Mouse (Mus musculus): Measurements from ENCODE around the gene Gm10217.
A peak's percentile ranks its signal among the peaks of the same experiment; 100 is the strongest.

Gene Gm10217

GRCm38 (mm10) chr8:9863951-9864350 lies at the start of gene Gm10217:
TSS of gene Gm10217 (plus strand) at chr8:9864251.
- no peak for DNase-seq (ENCODE audit: low spot score)

GRCm38 (mm10) chr8:9824770-9825169 lies 39.3 kb upstream of the Gm10217 start:
- DNase-seq (ENCODE audit: low spot score) = no peak

- no peak for DNase-seq (ENCODE audit: low spot score)
Observed at GRCm38 (mm10) chr8:9840257-9840656, 23.8 kb upstream of the Gm10217 start.

- peak; percentile 15 for DNase-seq (ENCODE audit: low spot score)
Observed at GRCm38 (mm10) chr8:9859286-9859685, 4.8 kb upstream of the Gm10217 start.

- no peak for DNase-seq (ENCODE audit: low spot score)
Observed at GRCm38 (mm10) chr8:9860539-9861203, 3.4 kb upstream of the Gm10217 start.

- DNase-seq (ENCODE audit: low spot score) = no peak
Observed at GRCm38 (mm10) chr8:9865150-9865549, 1.1 kb downstream of the Gm10217 start.

DNA sequence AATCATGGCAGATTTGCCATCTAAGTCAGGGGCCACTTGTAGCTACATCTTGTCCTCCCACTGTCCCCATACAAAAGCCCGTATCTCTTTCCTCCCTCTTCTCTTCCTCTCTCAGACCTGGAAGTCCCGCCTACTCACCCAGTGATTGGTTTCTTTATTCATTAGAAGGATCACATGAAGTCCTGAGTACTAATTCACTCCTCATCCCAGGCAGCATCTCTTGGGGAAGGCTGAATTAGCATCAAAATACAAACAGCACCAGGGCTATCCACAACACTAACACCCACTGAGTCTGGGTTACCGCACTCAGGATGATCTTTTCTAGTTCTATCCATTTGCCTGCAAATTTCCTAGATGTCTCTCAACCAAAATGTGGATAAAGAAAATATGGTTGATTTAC lies 4.0 kb downstream of the Gm10217 start:
- no peak for DNase-seq (ENCODE audit: low spot score)

DNA sequence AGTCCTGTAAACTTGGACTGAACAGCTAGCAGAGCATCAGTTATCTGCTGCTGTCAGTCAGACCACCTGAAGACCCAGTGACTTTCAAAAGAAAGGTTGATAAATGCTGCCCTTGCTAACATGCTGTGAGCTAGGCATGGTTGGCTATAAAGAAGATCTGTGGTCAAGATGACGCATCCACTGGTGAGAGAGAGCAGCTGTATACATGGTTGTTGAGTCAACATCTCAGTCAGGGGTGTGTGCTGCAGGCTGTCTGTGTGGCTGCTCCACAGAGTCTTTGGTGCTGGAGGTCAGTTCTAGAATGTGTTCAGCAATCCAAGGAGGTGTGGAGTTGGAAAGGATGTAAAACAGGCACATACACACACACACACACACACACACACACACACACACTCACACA lies 12.2 kb downstream of the Gm10217 start:
- no peak for DNase-seq (ENCODE audit: low spot score)

DNA sequence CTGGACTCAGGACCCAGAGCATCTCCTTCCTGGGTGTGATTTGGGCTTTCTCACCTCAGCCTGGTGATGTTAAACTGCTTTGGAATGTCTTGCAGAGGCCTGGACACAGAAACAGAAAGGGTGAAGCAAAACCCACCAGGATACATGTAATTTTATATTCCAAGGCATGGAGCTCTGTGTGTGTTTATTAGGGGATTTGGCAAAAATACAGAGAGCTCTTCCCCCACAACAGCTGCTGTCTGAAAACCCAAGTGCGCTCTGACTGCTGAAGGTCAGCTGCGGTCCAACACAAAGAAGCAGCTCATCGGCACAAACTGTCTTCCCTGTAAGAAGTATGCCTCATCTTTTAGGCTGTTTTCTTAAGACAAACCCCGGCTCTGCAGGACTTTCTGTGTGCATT lies 15.9 kb downstream of the Gm10217 start:
- DNase-seq (ENCODE audit: low spot score) = no peak

- DNase-seq (ENCODE audit: low spot score) = no peak
Observed at GRCm38 (mm10) chr8:9886714-9887113, 22.7 kb downstream of the Gm10217 start.

DNA sequence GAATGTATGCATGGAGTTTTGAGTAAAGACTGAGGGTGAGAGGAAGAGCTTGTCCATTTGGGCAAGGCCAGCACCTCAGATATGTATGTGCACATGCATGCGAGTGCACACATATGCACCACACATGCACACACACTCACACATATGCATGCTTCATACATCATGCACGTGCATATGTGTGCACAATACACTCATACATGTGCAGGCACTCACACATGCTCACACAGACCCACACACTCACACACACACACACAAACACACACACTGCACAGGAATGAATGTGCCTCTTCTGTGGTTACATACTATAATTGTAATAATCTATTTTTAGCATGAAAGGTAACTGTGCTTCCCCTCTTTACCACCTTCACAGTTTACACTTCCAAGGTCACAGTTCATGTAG lies 35.1 kb downstream of the Gm10217 start:
- no peak for DNase-seq (ENCODE audit: low spot score)

GRCm38 (mm10) chr8:9899673-9900072 lies 35.6 kb downstream of the Gm10217 start:
- no peak for DNase-seq (ENCODE audit: low spot score)

Measured in yolk sac, embryonic 10.5 days (tissue).